Mouse (Mus musculus) heart, embryonic 10.5 days (tissue): ENCODE measurements around the gene Pdzd7. TPM values are rescaled to one million over a fixed set of nuclear protein-coding genes. Genes with fewer than 3 reads are reported as not detected.

Experiments used
- DNase-seq: peaks from one replicate; pipeline ENCODE4 v3.0.0-alpha.2; 2017; ENCODE audit warnings: low spot score
- H3K27ac ChIP-seq: fragments of 300-500 bp; sonication (generic); 2 replicates; pipeline ENCODE4 v1.5.1; 2016; ENCODE audit warnings: mild to moderate bottlenecking
- H3K27me3 ChIP-seq: fragments of 300-500 bp; sonication (generic); 2 replicates; pipeline ENCODE4 v1.6.1; 2016; ENCODE audit warnings: mild to moderate bottlenecking; ENCODE audit not compliant: poor library complexity, insufficient read depth, severe bottlenecking
- H3K36me3 ChIP-seq: fragments of 300-500 bp; sonication (generic); 2 replicates; pipeline ENCODE4 v1.6.1; 2016; ENCODE audit warnings: mild to moderate bottlenecking, moderate library complexity
- H3K4me1 ChIP-seq: fragments of 300-500 bp; sonication (generic); 2 replicates; pipeline ENCODE4 v1.6.1; 2016; ENCODE audit warnings: mild to moderate bottlenecking
- H3K4me3 ChIP-seq: fragments of 300-500 bp; sonication (generic); 2 replicates; pipeline ENCODE4 v1.5.1; 2016; ENCODE audit warnings: mild to moderate bottlenecking, moderate library complexity
- H3K9me3 ChIP-seq: fragments of 300-500 bp; sonication (generic); 2 replicates; pipeline ENCODE4 v1.6.1; 2016; ENCODE audit warnings: mild to moderate bottlenecking, moderate library complexity
- WGBS: fragments of 180-500 bp; shearing (Covaris S2); methylation state at CpG from one replicate; pipeline ENCODE4 v1.1.7; 2016; 5-methylcytosine and 5-hydroxymethylcytosine counted together
- polyA plus RNA-seq: library from polyadenylated mRNA; unstranded; fragments of >200 nt; fragmentation: Nextera tagmentation; extraction: Ambion mirVana; gene quantifications from 2 replicates; pipeline ENCODE4 v1.2.1, GENCODE M21; 2016

Pdzd7 gene
- polyA plus RNA-seq, 1 experiment from 2014 or later, result 0.55 TPM

GRCm38 (mm10) chr19:44989567-44990495 lies 55.7 kb downstream of the Pdzd7 start:
- H3K36me3 ChIP-seq, result 0 out of 2 replicates have a peak, but pooled peaks cover 5% of the 10 kb centered on the region
- peaks cover 51% of the 10 kb centered on the region for H3K4me1 ChIP-seq
- no peak for DNase-seq
- H3K27ac ChIP-seq, result peak overlapping the region; percentile 86
- peak overlapping the region; percentile 75 for H3K4me3 ChIP-seq
- H3K9me3 ChIP-seq, result no peaks in the 10 kb centered on the region
- 7% methylated on average over 22 of the region's 22 CpGs for WGBS
- H3K27me3 ChIP-seq, result peaks cover 20% of the 10 kb centered on the region; the same call in 1 of the 2 replicates

GRCm38 (mm10) chr19:44988831-44989566 lies 56.5 kb downstream of the Pdzd7 start, which contains the start of gene Sema4g:
Gene Sema4g (plus strand): TSS chr19:44989101.
- Histone ChIP-seq H3K27ac (peak within 1 kb of the TSS; percentile 86), H3K4me1 (peaks cover 51% of the 10 kb centered on the region), H3K36me3 (0 out of 2 replicates have a peak, but pooled peaks cover 5% of the 10 kb centered on the region), H3K27me3 (peaks cover 20% of the 10 kb centered on the region; the same call in 1 of the 2 replicates), H3K4me3 (peak within 1 kb of the TSS; percentile 75), H3K9me3 (no peaks in the 10 kb centered on the region)
- under 1% methylated on average over 54 of the region's 58 CpGs for WGBS
- no peak for DNase-seq

- no peaks in the 10 kb centered on the region for H3K9me3 ChIP-seq
- 26% methylated on average over 9 of the region's 9 CpGs for WGBS
- no peak overlapping the region for H3K27ac ChIP-seq
These were observed 57.2 kb downstream of the Pdzd7 start for GRCm38 (mm10) chr19:44988321-44988720.

GRCm38 (mm10) chr19:44987851-44988250 lies 57.7 kb downstream of the Pdzd7 start:
- Histone ChIP-seq H3K27ac (no peak overlapping the region), H3K36me3 (peaks cover 8% of the 10 kb centered on the region; the same call in 1 of the 2 replicates), H3K4me3 (no peak overlapping the region), H3K4me1 (peaks cover 51% of the 10 kb centered on the region), H3K9me3 (no peaks in the 10 kb centered on the region), H3K27me3 (peaks cover 20% of the 10 kb centered on the region; the same call in 1 of the 2 replicates)
- DNase-seq, result no peak
- 67% methylated on average over 6 of the region's 6 CpGs for WGBS

More at GRCm38 (mm10) chr19:44988321-44988720, 57.2 kb downstream of the Pdzd7 start:
- peaks cover 5% of the 10 kb centered on the region; the same call in 1 of the 2 replicates for H3K36me3 ChIP-seq
- peak overlapping the region; percentile 75 for H3K4me3 ChIP-seq
- H3K4me1 ChIP-seq, result peaks cover 51% of the 10 kb centered on the region
- no peak for DNase-seq
- H3K27me3 ChIP-seq, result peaks cover 20% of the 10 kb centered on the region; the same call in 1 of the 2 replicates

GRCm38 (mm10) chr19:44987004-44987403 lies 58.5 kb downstream of the Pdzd7 start:
- Histone ChIP-seq H3K4me3 (no peak overlapping the region), H3K36me3 (peaks cover 10% of the 10 kb centered on the region), H3K27me3 (peaks cover 20% of the 10 kb centered on the region; the same call in 1 of the 2 replicates), H3K27ac (no peak overlapping the region), H3K4me1 (peaks cover 43% of the 10 kb centered on the region), H3K9me3 (no peaks in the 10 kb centered on the region)
- no peak for DNase-seq
- WGBS, result 61% methylated on average over 6 of the region's 6 CpGs

DNA sequence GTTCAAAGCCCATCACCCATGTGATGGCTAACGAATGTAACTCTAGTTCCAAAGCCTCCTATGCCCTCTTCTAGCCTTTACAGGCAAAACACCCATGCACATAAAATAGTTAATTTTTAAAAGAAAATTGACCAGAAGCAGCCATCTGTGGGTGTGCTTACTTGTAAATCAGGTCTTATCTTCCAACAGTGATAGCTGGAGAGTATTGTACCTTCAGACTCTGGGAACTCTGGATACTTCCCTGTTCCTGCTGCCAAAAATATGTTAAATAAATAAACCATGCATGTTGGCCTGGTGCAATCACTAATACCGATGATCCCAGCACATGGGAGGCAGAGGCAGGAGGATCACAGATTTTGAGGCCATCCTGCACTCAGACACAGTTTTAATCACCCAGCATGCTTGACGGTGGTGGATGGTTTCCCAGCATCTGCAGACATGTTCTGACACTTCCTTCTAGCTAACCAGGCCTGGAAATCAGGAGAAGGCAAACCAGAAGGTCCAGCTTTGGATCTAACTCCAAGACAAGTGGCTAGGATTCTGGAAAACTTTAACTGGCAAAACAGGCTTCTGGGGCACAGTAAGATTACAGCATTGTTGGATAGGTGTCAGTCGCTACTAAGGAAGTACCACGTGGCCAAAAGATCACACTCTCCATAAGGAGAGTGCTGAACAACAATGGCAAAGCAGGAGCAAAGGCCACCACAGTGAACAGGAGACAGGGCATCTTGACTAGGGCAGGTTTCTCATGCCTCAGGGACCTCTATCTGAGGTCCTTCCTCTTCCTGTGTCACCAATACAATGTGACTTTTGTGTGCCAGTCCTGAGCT lies 60.1 kb downstream of the Pdzd7 start:
- H3K27ac ChIP-seq, result no peak overlapping the region
- WGBS, result 51% methylated on average over 5 of the region's 5 CpGs

DNA sequence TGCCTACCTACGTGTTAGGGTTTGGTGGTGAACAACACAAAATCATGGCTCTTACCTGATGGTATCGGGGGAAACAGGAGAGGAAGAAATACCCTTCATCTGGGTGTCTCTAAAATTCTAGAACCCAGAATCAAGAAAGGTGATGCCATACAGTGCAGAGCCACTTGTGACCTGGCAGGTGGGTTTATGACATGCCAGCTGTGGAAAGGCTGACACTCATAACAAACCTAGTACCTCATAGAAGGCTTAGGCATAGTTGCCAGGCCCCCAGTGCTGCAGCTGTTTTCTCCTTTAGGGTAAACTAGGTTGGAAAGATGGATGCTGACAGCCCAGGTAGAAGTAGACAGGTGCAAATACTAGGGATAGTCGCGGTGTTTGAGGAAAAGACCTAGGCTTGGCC lies 61.1 kb downstream of the Pdzd7 start:
- Histone ChIP-seq H3K4me3 (no peak overlapping the region), H3K27ac (no peak overlapping the region), H3K4me1 (peaks cover 19% of the 10 kb centered on the region), H3K36me3 (peaks cover 36% of the 10 kb centered on the region), H3K27me3 (peaks cover 3% of the 10 kb centered on the region; the same call in 1 of the 2 replicates), H3K9me3 (no peaks in the 10 kb centered on the region)
- WGBS, result 92% methylated on average over 4 of the region's 4 CpGs
- DNase-seq, result no peak

More for the DNA sequence above, 60.1 kb downstream of the Pdzd7 start:
- H3K9me3 ChIP-seq, result no peaks in the 10 kb centered on the region
- peaks cover 28% of the 10 kb centered on the region for H3K4me1 ChIP-seq
- no peak for DNase-seq
- H3K27me3 ChIP-seq, result peaks cover 12% of the 10 kb centered on the region; the same call in 1 of the 2 replicates
- peaks cover 26% of the 10 kb centered on the region for H3K36me3 ChIP-seq
- no peak overlapping the region for H3K4me3 ChIP-seq

GRCm38 (mm10) chr19:44983366-44983765 lies 62.2 kb downstream of the Pdzd7 start:
- 92% methylated on average over 6 of the region's 6 CpGs for WGBS
- no peak for DNase-seq
- Histone ChIP-seq H3K9me3 (no peaks in the 10 kb centered on the region), H3K27me3 (no peaks in the 10 kb centered on the region; the same call in 1 of the 2 replicates), H3K4me3 (no peak overlapping the region), H3K27ac (no peak overlapping the region), H3K36me3 (peaks cover 46% of the 10 kb centered on the region), H3K4me1 (peaks cover 8% of the 10 kb centered on the region; the same call in 1 of the 2 replicates)

DNA sequence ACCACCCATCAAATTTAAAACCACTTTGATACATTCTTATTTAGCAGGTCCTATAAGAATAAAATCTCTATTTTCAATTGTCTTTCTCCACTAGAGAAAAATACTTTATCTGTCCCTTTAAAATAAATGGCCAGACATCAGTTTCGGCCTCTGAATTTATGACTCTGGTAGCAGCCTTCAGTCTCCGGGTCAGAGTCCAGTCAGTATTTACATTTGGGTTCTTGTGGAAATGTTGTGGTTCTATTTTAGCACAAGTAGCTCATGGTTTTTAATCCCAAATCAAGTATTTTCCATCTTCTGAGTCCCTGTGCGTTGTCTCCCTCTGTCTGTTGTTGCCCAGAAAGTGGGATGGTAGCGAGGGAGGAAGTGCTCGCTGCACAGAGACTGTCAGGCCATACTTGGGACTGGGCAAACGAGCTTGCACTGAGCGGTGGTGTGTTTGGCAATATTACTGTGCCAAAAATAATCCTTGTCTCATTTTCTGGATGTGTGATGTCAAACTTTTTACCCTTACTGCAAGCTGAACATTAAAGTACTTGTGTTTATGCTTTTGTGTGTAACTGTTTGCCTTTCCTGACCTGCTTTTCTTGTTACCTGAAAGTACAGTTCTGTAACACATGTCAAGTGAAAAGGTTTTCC lies 62.9 kb downstream of the Pdzd7 start:
- peaks cover 54% of the 10 kb centered on the region for H3K36me3 ChIP-seq
- DNase-seq, result no peak
- no peaks in the 10 kb centered on the region for H3K9me3 ChIP-seq
- WGBS, result 84% methylated on average over 7 of the region's 7 CpGs
- H3K4me1 ChIP-seq, result peaks cover 7% of the 10 kb centered on the region; the same call in 1 of the 2 replicates
- no peak overlapping the region for H3K4me3 ChIP-seq
- no peak overlapping the region for H3K27ac ChIP-seq
- no peaks in the 10 kb centered on the region; the same call in 1 of the 2 replicates for H3K27me3 ChIP-seq

DNA sequence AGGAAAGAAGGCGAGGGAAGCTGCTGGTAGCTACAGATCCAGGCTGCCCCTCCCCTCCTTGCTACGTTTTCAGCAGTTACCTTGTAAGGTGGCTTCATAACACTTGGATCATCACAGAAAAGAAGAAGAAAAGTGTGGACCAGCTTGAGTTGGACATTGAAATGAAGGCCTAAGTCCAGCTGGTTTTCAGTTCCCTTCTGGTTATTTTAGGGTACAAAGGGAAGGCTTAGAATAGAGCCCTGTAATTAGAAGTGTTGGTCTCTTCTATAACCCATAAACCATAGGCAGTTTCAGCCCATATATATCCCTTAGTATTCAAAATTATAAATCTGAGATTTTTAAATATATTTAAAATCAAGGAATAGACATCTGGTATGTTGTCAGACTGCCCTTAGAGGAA lies 64.7 kb downstream of the Pdzd7 start:
- peaks cover 4% of the 10 kb centered on the region; the same call in 1 of the 2 replicates for H3K4me1 ChIP-seq

DNA sequence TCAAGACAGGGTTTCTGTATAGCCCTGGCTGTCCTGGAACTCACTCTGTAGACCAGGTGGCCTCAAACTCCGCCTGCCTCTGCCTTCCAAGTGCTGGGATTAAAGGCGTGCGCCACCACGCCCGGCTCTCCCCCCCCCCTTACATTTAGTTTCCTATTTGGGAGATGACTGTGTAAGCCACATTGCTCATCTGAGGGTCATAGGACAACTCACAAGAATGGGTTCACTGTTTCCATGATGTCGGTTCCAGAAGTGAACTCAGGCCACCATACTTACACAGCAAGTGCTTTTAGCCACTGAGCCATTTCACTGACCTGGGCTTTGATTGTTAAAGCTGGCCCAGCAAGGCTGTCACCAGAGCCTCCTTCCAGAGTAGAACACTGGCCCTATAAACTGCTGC lies 68.4 kb downstream of the Pdzd7 start:
- Histone ChIP-seq H3K9me3 (no peaks in the 10 kb centered on the region), H3K36me3 (peaks cover 100% of the 10 kb centered on the region), H3K27me3 (no peaks in the 10 kb centered on the region), H3K4me1 (no peaks in the 10 kb centered on the region), H3K27ac (no peak overlapping the region), H3K4me3 (no peak overlapping the region)
- WGBS, result 86% methylated on average over 6 of the region's 6 CpGs
- peak; percentile 60 for DNase-seq

More for the DNA sequence above, 64.7 kb downstream of the Pdzd7 start:
- Histone ChIP-seq H3K9me3 (no peaks in the 10 kb centered on the region), H3K4me3 (no peak overlapping the region), H3K27me3 (no peaks in the 10 kb centered on the region), H3K27ac (no peak overlapping the region), H3K36me3 (peaks cover 72% of the 10 kb centered on the region)
- 87% methylated on average over 2 of the region's 2 CpGs for WGBS
- DNase-seq, result no peak
